Mouse (Mus musculus): ENCODE measurements around the gene Rtn4rl2. TPM values are rescaled to one million over a fixed set of nuclear protein-coding genes. Genes with fewer than 3 reads are reported as not detected.

Gene Rtn4rl2
- total RNA-seq, 2 experiments from 2014 or later = 0.52 to 0.62 TPM

- DNase-seq (ENCODE audit: low spot score) = no peak
These were observed 1.1 kb downstream of the Rtn4rl2 start for GRCm38 (mm10) chr2:84885084-84886055.

- DNase-seq (ENCODE audit: low spot score) = no peak
These were observed 1.9 kb downstream of the Rtn4rl2 start for GRCm38 (mm10) chr2:84884611-84885010.

GRCm38 (mm10) chr2:84883942-84884341 lies 2.6 kb downstream of the Rtn4rl2 start:
- no peak for DNase-seq (ENCODE audit: low spot score)

GRCm38 (mm10) chr2:84883530-84883929 lies 3.0 kb downstream of the Rtn4rl2 start:
- DNase-seq (ENCODE audit: low spot score) = no peak

- no peak for DNase-seq (ENCODE audit: low spot score)
These were observed 3.4 kb downstream of the Rtn4rl2 start for GRCm38 (mm10) chr2:84883084-84883483.

GRCm38 (mm10) chr2:84882606-84883005 lies 3.9 kb downstream of the Rtn4rl2 start:
- DNase-seq (ENCODE audit: low spot score) = no peak

DNA sequence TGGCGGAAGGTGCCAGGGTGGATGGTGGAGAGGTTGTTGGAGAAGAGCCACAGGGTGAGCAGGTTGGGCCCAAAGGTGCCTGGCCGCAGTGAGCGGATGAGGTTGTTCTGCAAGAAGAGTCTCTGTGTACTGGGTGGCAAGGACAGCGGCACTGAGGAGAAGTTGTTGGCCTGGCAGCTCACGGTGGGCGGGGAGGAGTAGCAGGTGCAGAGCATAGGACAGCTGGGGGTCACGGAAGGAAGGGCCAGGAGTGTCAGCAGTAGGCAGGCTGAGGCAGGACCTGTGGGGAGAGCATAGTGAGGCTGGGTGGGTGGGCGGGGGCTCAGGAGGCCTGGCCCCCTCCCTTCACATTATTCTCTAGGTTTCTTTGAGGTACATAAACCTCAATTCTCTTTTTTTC lies 5.9 kb downstream of the Rtn4rl2 start:
- DNase-seq (ENCODE audit: low spot score) = no peak

DNA sequence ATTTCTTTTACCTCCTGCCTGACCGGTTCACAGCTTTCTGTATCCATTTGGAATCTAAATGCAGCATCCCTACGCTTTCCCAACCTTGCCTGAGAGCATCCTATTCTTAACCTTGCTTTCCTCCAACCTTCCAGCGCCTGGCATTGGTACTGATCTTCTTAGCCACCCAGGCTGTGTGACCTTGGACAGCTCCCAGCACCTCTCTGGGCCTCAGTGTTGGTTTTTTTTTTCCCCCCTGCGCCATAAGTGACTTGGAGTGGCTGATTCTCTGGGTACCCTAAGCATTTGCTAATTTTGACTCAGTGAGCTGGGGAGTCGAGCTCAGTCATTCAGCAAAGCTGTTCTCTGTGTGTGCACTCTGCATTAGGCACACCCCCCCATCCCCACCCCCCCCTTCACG lies 10.7 kb downstream of the Rtn4rl2 start:
- no peak for DNase-seq (ENCODE audit: low spot score)

- peak; percentile 61 for DNase-seq (ENCODE audit: low spot score)
These were observed 14.3 kb downstream of the Rtn4rl2 start for GRCm38 (mm10) chr2:84872105-84872716.

- DNase-seq (ENCODE audit: low spot score) = no peak
These were observed 15.8 kb downstream of the Rtn4rl2 start for GRCm38 (mm10) chr2:84870623-84871160.

- DNase-seq (ENCODE audit: low spot score) = no peak
These were observed 17.5 kb downstream of the Rtn4rl2 start for GRCm38 (mm10) chr2:84868977-84869376.

GRCm38 (mm10) chr2:84868521-84868943 lies 18.0 kb downstream of the Rtn4rl2 start:
- DNase-seq (ENCODE audit: low spot score) = peak; percentile 56

- DNase-seq (ENCODE audit: low spot score) = peak; percentile 51
These were observed 20.6 kb downstream of the Rtn4rl2 start for GRCm38 (mm10) chr2:84865616-84866571.

- no peak for DNase-seq (ENCODE audit: low spot score)
These were observed 24.3 kb downstream of the Rtn4rl2 start for GRCm38 (mm10) chr2:84862231-84862630.

DNA sequence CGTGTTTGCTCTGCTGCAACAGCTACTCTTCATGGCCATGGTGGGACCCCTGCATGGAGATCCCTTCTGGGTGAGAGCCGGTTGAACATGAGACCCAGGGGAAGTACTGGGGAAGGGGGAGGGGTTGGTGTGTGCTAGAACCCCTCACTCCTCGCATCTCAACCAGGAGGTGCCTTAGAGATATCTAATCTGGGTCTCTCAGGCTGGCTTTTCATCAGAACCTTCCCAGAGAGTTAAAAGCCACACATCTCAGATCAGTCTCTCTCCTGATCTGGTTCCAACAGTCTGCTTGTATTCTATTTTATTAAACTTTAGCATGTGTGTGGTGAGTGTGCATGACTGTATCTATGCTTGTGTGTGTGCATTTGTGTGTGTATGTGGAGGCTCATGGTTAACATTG lies 25.1 kb downstream of the Rtn4rl2 start:
- no peak for DNase-seq (ENCODE audit: low spot score)

GRCm38 (mm10) chr2:84859991-84860780 lies 26.3 kb downstream of the Rtn4rl2 start:
- no peak for DNase-seq (ENCODE audit: low spot score)

GRCm38 (mm10) chr2:84858551-84858950 lies 28.0 kb downstream of the Rtn4rl2 start:
- no peak for DNase-seq (ENCODE audit: low spot score)

DNA sequence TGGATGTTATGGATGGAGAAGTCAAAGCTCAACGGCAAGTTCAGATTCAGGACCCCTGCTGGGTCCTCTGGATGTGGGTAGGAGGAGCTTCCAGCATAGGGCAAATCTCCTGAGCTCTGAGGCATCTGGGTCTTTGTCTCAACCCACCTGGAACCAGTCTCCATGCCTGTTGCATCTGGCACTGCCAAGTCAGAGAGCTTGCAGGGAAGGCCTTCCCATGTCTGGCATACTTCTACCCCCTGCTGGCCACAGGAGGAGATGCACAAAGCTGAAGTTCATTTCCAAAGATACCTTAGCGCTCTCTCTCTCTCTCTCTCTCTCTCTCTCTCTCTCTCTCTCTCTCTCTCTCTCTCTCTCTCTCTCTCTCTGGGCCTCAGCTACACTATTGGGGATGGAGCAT lies 30.8 kb downstream of the Rtn4rl2 start:
- peak; percentile 58 for DNase-seq (ENCODE audit: low spot score)

GRCm38 (mm10) chr2:84851130-84852040 lies 35.1 kb downstream of the Rtn4rl2 start:
- peak; percentile 84 for DNase-seq (ENCODE audit: low spot score)

Measured in gastrocnemius, adult 18-20 months (tissue).